Mouse (Mus musculus): ENCODE results near the gene Spata5. TPM values are rescaled to one million over a fixed set of nuclear protein-coding genes. Genes with fewer than 3 reads are reported as not detected.
A peak's percentile ranks its signal among the peaks of the same experiment; 100 is the strongest.

Gene Spata5
- 32.2 and 34.1 TPM in 2 replicates for total RNA-seq (2021)
- long read RNA-seq, experiment 1, transcript Spata5-202 (16 exons, 3,295 nt), result major isoform, 8 of 16 reads
- long read RNA-seq, experiment 1, partial matches to known transcripts, result 2 of 16 reads
- long read RNA-seq, experiment 1, other reads (novel, unspliced or antisense), result 2 of 16 reads
- long read RNA-seq, experiment 2, transcript Spata5-202 (16 exons, 3,295 nt), result major isoform, 13 of 22 reads
- long read RNA-seq, experiment 2, transcript Spata5-201 (16 exons, 2,890 nt), result minor isoform, 6 of 22 reads
- long read RNA-seq, experiment 2, partial matches to known transcripts, result 0 of 22 reads
- long read RNA-seq, experiment 2, other reads (novel, unspliced or antisense), result 2 of 22 reads

GRCm38 (mm10) chr3:37419458-37419991, at the start of gene Spata5:
Gene Spata5, plus strand, starts transcription at chr3:37419896.
- peak; percentile 99 for DNase-seq

- no peak for DNase-seq
These were observed 49.3 kb upstream of the Spata5 start for GRCm38 (mm10) chr3:37370407-37370806.

- no peak for DNase-seq
These were observed 46.0 kb upstream of the Spata5 start for GRCm38 (mm10) chr3:37373712-37374111.

GRCm38 (mm10) chr3:37377926-37378325, 41.8 kb upstream of the Spata5 start:
- no peak for DNase-seq

GRCm38 (mm10) chr3:37378412-37378811, 41.3 kb upstream of the Spata5 start:
- DNase-seq, result peak; percentile 58

GRCm38 (mm10) chr3:37379201-37379600, 40.5 kb upstream of the Spata5 start:
- no peak for DNase-seq

- DNase-seq, result peak; percentile 70
These were observed 39.5 kb upstream of the Spata5 start for GRCm38 (mm10) chr3:37379930-37380881.

- DNase-seq, result no peak
These were observed 38.2 kb upstream of the Spata5 start for GRCm38 (mm10) chr3:37381457-37381856.

GRCm38 (mm10) chr3:37383096-37383765, 36.5 kb upstream of the Spata5 start:
- DNase-seq, result no peak

GRCm38 (mm10) chr3:37387310-37387709, 32.4 kb upstream of the Spata5 start:
- no peak for DNase-seq

- no peak for DNase-seq
These were observed 22.6 kb upstream of the Spata5 start for GRCm38 (mm10) chr3:37396930-37397608.

- no peak for DNase-seq
These were observed 22.1 kb upstream of the Spata5 start for GRCm38 (mm10) chr3:37397646-37398045.

- peak; percentile 39 for DNase-seq
These were observed 20.9 kb upstream of the Spata5 start for GRCm38 (mm10) chr3:37398661-37399395.

- peak; percentile 78 for DNase-seq
These were observed 17.7 kb upstream of the Spata5 start for GRCm38 (mm10) chr3:37401729-37402610.

- no peak for DNase-seq
These were observed 12.1 kb upstream of the Spata5 start for GRCm38 (mm10) chr3:37407598-37407997.

- DNase-seq, result no peak
These were observed 6.2 kb upstream of the Spata5 start for GRCm38 (mm10) chr3:37413446-37413845.

GRCm38 (mm10) chr3:37414413-37414960, 5.2 kb upstream of the Spata5 start:
- DNase-seq, result peak; percentile 86

- no peak for DNase-seq
These were observed 1.4 kb upstream of the Spata5 start for GRCm38 (mm10) chr3:37418341-37418740.

- DNase-seq, result peak; percentile 81
These were observed 687 bp upstream of the Spata5 start for GRCm38 (mm10) chr3:37418961-37419457.
